Mouse (Mus musculus) layer of hippocampus, adult 2 months (tissue): ENCODE measurements around the gene Bmf. TPM values are rescaled to one million over a fixed set of nuclear protein-coding genes. Genes with fewer than 3 reads are reported as not detected.
A peak's percentile ranks its signal among the peaks of the same experiment; 100 is the strongest.

Experiments
- DNase-seq, 2 experiments: peaks; one replicate each; pipeline ENCODE4 v3.0.0; 2022; ENCODE audit warnings: low spot score in 2 of 2
- H3K27ac ChIP-seq: fragments of 200-600 bp; 2 replicates; pipeline ENCODE4 v1.8.1; 2022
- H3K4me3 ChIP-seq: fragments of 200-600 bp; 2 replicates; pipeline ENCODE4 v1.8.1; 2022; ENCODE audit warnings: mild to moderate bottlenecking
- CTCF ChIP-seq: fragments of 200-600 bp; conservative IDR thresholded peaks from 2 replicates; pipeline ENCODE4 v1.8.1; 2022; ENCODE audit warnings: antibody characterized with exemption, mild to moderate bottlenecking, moderate library complexity
- long read RNA-seq, 2 experiments: library from polyadenylated mRNA; stranded (forward); transcript quantifications; one replicate each; pipeline ENCODE4 v2.0.0; 2021; ENCODE audit warnings: borderline mapping rate in 2 of 2
- total RNA-seq, 2 experiments: library from RNA; stranded (reverse); gene quantifications; 2 replicates each; pipeline ENCODE4 v1.2.3; 2021

Gene Bmf
- total RNA-seq, result 1 to 10 TPM; 1.9 to 2.8 TPM
- long read RNA-seq, experiment 1, result 0 reads
- long read RNA-seq, experiment 2, result 0 reads

GRCm38 (mm10) chr2:118549507-118550473 lies at the start of gene Bmf:
Gene Bmf (minus strand): TSS chr2:118549687.
- no peak; the same call in 1 of the 2 replicates for TF ChIP-seq CTCF
- Histone ChIP-seq H3K27ac (peak within 1 kb of the TSS; percentile 80), H3K4me3 (peak within 1 kb of the TSS; percentile 70)
- DNase-seq, result peak; percentile 92 to 94

DNA sequence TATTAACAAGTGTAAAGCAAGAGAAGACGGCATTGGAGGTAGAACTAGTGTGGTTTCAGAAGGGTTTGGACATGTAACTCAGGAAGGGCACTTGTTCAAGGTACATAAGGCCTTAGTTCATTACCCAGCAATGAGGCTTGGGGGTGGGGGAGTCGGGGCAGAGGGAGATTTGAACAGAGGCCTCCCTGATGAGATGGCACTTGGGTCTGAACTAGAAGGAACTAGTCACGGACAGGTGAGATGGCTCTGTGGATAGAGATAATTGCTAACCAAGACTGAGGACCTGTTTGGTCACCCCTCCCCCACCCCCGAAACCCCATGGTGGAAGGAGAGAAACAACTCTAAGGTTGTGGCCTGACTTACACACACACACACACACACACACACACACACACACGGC lies 49.6 kb upstream of the Bmf start:
- DNase-seq, result no peak
- H3K27ac ChIP-seq, result no peak overlapping the region
- no peak overlapping the region for H3K4me3 ChIP-seq
- no peak for TF ChIP-seq CTCF

DNA sequence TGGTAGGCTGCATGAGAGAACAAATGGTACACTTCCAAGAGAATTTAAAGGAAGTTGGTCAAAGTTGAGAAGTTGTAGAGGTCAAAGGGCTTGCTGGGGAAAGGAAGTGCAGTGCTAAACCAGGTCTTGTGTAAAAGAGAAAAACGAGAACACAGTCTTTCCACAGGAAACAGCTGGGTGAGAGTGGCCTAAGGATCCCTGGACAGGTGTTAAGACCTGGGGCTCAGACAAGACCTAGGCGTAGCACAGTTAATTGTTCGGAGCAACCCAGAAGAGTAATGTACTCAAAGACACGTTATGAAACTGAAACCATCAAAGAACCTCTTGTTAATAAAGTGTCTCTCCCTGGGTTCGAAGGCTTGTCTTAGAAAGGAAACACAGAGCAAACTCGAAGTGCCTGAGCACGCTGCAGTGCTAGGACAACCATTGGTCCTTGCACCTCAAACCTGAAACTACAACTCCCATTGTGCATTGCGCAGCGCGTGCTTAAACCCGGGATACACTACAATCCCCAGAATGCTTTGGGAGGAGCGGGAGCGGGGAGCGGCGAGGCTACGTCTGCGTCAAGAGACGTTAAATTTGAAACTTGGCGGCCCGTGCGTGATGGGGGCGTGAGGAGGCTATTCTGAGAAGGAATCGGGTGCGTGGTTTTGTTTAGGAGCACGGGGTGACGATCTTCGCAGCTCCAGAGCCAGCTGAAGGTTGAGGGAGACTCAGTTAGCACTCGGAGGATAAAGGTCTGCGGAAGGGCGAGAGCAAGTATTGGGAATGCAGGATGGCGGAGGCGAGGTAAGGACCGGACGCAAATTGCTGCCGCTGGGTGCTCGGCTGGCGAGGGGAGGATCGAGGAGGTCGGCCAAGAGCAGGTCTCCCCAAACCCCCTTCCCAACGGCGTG lies 48.4 kb upstream of the Bmf start, which contains the start of gene Bub1b:
TSS of gene Bub1b (plus strand) at position 539 of the 896 bp plus-strand sequence.
- DNase-seq, result peak; percentile 90 to 91
- Histone ChIP-seq H3K4me3 (peak within 1 kb of the TSS; percentile 58), H3K27ac (no peak within 1 kb of the TSS)
- no peak for TF ChIP-seq CTCF

DNA sequence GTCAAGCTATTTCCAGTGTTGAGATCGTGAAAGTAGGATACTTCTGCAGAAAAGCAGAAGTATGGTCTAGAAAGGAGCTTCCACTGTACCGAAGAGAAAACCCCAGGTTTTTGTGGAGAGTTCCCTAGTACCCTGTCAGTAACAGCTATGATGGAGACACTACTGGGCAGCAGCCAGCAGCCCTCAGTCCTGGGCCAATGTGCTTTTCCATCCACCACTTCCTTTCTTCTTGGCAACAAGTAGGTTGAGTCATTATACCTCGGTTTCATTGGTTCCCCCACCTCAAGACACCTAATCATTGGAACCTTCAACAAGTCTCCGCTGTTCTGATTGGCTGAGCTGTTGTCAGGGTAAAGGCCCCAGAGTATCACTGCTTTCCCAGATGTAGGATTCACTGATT lies 41.6 kb upstream of the Bmf start:
- no peak for DNase-seq
- H3K4me3 ChIP-seq, result no peak overlapping the region
- H3K27ac ChIP-seq, result no peak overlapping the region
- no peak for TF ChIP-seq CTCF

DNA sequence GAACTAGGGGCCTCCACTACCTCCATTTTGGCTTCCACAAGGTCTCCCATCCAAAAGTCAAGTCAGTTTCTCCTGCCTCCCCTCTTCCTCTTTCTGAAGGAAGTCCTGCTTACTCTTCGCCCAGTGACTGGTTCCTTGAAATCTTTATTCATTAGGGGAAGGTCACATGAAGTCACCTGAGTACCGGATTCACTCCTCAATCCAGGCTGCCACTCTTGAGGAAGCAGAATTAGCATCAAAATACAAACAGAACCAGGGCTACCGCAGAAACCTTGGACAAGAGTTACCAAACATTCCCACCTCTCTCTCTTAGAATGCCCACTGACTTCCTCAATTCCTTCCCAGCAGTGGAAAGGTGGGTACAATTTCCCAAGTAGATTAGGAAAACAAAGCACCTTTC lies 38.2 kb upstream of the Bmf start:
- no peak for TF ChIP-seq CTCF
- DNase-seq, result no peak
- no peak overlapping the region for H3K27ac ChIP-seq
- H3K4me3 ChIP-seq, result no peak overlapping the region

- no peak for DNase-seq
- TF ChIP-seq CTCF, result no peak
- Histone ChIP-seq H3K27ac (no peak overlapping the region), H3K4me3 (no peak overlapping the region)
Observed at GRCm38 (mm10) chr2:118586013-118586412, 36.5 kb upstream of the Bmf start.

GRCm38 (mm10) chr2:118573135-118573534 lies 23.6 kb upstream of the Bmf start:
- no peak overlapping the region for H3K27ac ChIP-seq
- TF ChIP-seq CTCF, result no peak
- H3K4me3 ChIP-seq, result no peak overlapping the region
- DNase-seq, result no peak

- TF ChIP-seq CTCF, result no peak
- Histone ChIP-seq H3K27ac (no peak overlapping the region), H3K4me3 (no peak overlapping the region)
- DNase-seq, result no peak
Observed at GRCm38 (mm10) chr2:118572183-118572836, 22.8 kb upstream of the Bmf start.

DNA sequence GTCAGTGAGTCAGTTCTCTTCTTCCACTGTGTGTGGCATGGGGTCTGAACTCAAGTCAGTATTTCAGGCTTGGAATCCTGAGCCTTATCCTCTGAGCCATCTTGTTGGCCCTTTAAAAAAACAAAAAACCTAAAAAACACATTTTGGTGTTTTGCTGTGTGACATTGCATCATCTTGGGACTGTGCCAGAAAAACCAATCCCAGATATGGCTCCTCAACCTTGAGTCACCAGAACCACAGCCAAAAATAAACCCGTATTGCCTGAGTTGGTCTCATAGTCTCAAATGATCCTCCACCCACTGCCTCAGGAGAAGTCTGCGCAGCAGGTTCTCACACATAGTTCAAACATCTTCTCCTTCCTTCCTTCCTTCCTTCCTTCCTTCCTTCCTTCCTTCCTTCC lies 21.5 kb upstream of the Bmf start:
- H3K27ac ChIP-seq, result no peak overlapping the region
- DNase-seq, result no peak
- TF ChIP-seq CTCF, result no peak
- H3K4me3 ChIP-seq, result no peak overlapping the region

- Histone ChIP-seq H3K4me3 (no peak overlapping the region), H3K27ac (no peak overlapping the region)
- TF ChIP-seq CTCF, result no peak
- no peak for DNase-seq
Observed at GRCm38 (mm10) chr2:118567179-118567578, 17.7 kb upstream of the Bmf start.

DNA sequence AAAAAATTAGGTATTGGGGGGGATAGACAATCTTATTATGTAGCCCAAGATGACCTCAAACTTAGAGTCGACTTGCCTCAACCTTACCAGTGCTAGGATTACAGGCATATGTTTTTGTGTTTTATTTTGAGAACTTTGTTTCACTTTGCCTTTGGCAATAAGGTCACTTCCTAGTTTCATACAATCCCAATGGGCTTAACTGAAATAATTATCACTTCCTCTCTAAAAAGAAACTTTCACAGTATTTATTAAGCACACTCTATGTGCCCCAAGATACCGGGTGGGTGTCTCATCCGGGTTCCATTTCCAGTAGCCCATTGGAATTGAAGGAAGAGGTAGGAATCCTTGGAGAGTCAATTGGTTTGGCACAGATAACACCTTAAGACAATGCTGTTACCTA lies 12.9 kb upstream of the Bmf start:
- Histone ChIP-seq H3K4me3 (no peak overlapping the region), H3K27ac (no peak overlapping the region)
- DNase-seq, result no peak
- no peak for TF ChIP-seq CTCF

- Histone ChIP-seq H3K27ac (no peak overlapping the region), H3K4me3 (no peak overlapping the region)
- TF ChIP-seq CTCF, result no peak
- DNase-seq, result no peak
Observed at GRCm38 (mm10) chr2:118562015-118562414, 12.5 kb upstream of the Bmf start.
